Mouse (Mus musculus) heart, embryonic 14.5 days (tissue): ENCODE measurements around the gene Sh3pxd2a. TPM values are rescaled to one million over a fixed set of nuclear protein-coding genes. Genes with fewer than 3 reads are reported as not detected.

Source experiments
- ATAC-seq: fragments of 200-750 bp; cut with Nextera tagmentation; 2 replicates; pipeline ENCODE4 v1.8.0; 2017; ENCODE audit warnings: low read depth, moderate TSS enrichment; ENCODE audit not compliant: insufficient number of reproducible peaks, insufficient read depth, low FRiP score
- H3K27ac ChIP-seq, 2 experiments: fragments of 200-500 bp in 1 of 2; fragments of 300-500 bp in 1 of 2; sonication (generic) in 1 of 2; replicated peaks in 1 of 2; 2 replicates each; pipeline ENCODE4 v1.5.1; 2012 to 2014; ENCODE audit warnings: low read depth in 2 of 2, low read length in 2 of 2, control low read depth in 1 of 2, mild to moderate bottlenecking in 1 of 2, mixed read lengths in 1 of 2; ENCODE audit not compliant: control insufficient read depth in 1 of 2, insufficient read depth in 1 of 2
- H3K27me3 ChIP-seq: fragments of 300-500 bp; sonication (generic); 2 replicates; pipeline ENCODE4 v1.6.1; 2014; ENCODE audit warnings: mild to moderate bottlenecking, low read length, control low read depth; ENCODE audit not compliant: control insufficient read depth, insufficient read depth
- H3K36me3 ChIP-seq: fragments of 300-500 bp; sonication (generic); 2 replicates; pipeline ENCODE4 v1.6.1; 2014; ENCODE audit warnings: mild to moderate bottlenecking, control low read depth, low read length, mixed read lengths; ENCODE audit not compliant: control insufficient read depth, insufficient read depth
- H3K4me1 ChIP-seq, 2 experiments: fragments of 200-500 bp in 1 of 2; fragments of 300-500 bp in 1 of 2; sonication (generic) in 1 of 2; 2 replicates each; pipeline ENCODE4 v1.6.1; 2012 to 2014; ENCODE audit warnings: low read length in 2 of 2, control low read depth in 1 of 2, mixed read lengths in 1 of 2; ENCODE audit not compliant: control insufficient read depth in 2 of 2, insufficient read depth in 2 of 2
- H3K4me2 ChIP-seq: fragments of 300-500 bp; sonication (generic); 2 replicates; pipeline ENCODE4 v1.6.1; 2014; ENCODE audit warnings: mild to moderate bottlenecking, low read length
- H3K4me3 ChIP-seq, 2 experiments: fragments of 200-500 bp in 1 of 2; fragments of 300-500 bp in 1 of 2; sonication (generic) in 1 of 2; 2 replicates each; pipeline ENCODE4 v1.5.1; 2012 to 2014; ENCODE audit warnings: low read length in 2 of 2, mild to moderate bottlenecking in 2 of 2, control low read depth in 1 of 2, low read depth in 1 of 2, moderate library complexity in 1 of 2; ENCODE audit not compliant: control insufficient read depth in 1 of 2, insufficient read depth in 1 of 2
- H3K9ac ChIP-seq: fragments of 300-500 bp; sonication (generic); 2 replicates; pipeline ENCODE4 v1.6.1; 2014; ENCODE audit warnings: mild to moderate bottlenecking, low read length
- H3K9me3 ChIP-seq: fragments of 300-500 bp; sonication (generic); 2 replicates; pipeline ENCODE4 v1.6.1; 2016; ENCODE audit warnings: low read length, control low read depth; ENCODE audit not compliant: control insufficient read depth
- WGBS: fragments of 180-500 bp; shearing (Covaris S2); extraction: QIAGEN DNeasy Blood & Tissue Kit; methylation state at CpG from one replicate; pipeline ENCODE4 v1.1.7; 2014; 5-methylcytosine and 5-hydroxymethylcytosine counted together
- polyA plus RNA-seq: library from polyadenylated mRNA; unstranded; fragments of >200 nt; fragmentation: Nextera tagmentation; extraction: Ambion mirVana; gene quantifications from 2 replicates; pipeline ENCODE4 v1.2.1, GENCODE M21; 2014

The Sh3pxd2a gene
- polyA plus RNA-seq, 1 experiment from 2014 or later: 9.7 TPM

- no peak overlapping the region for H3K27ac ChIP-seq
- no peaks in the 10 kb centered on the region for H3K27me3 ChIP-seq
- 4% methylated on average over 38 of the region's 39 CpGs for WGBS
- peak overlapping the region; percentile 80 for H3K4me2 ChIP-seq
- ATAC-seq: no peak
- H3K36me3 ChIP-seq: 0 out of 2 replicates have a peak, but pooled peaks cover 5% of the 10 kb centered on the region
- H3K4me1 ChIP-seq: peaks cover 15 to 44% of the 10 kb centered on the region in 2 experiments
- H3K4me3 ChIP-seq: peak overlapping the region; percentile 37 to 40
- no peaks in the 10 kb centered on the region for H3K9me3 ChIP-seq
- peak overlapping the region; percentile 65 for H3K9ac ChIP-seq
These were observed 120.8 kb downstream of the Sh3pxd2a start for GRCm38 (mm10) chr19:47343422-47343821.

GRCm38 (mm10) chr19:47339165-47339564 is 125.0 kb downstream of the Sh3pxd2a start:
- H3K9ac ChIP-seq: peak overlapping the region; percentile 65
- whole genome bisulfite sequencing: 3% methylated on average over 17 of the region's 17 CpGs
- no peaks in the 10 kb centered on the region for H3K36me3 ChIP-seq
- ATAC-seq: no peak
- no peak overlapping the region for H3K27ac ChIP-seq
- H3K4me1 ChIP-seq: peaks cover 29 to 41% of the 10 kb centered on the region in 2 experiments
- peak overlapping the region; percentile 73 for H3K4me2 ChIP-seq
- no peaks in the 10 kb centered on the region for H3K9me3 ChIP-seq
- no peaks in the 10 kb centered on the region for H3K27me3 ChIP-seq
- peak overlapping the region; percentile 25 to 30 for H3K4me3 ChIP-seq

GRCm38 (mm10) chr19:47338396-47339164 is 125.6 kb downstream of the Sh3pxd2a start:
- Histone ChIP-seq H3K9ac (peak overlapping the region; percentile 65), H3K4me3 (peak overlapping the region; percentile 25 to 30), H3K27ac (no peak overlapping the region), H3K27me3 (no peaks in the 10 kb centered on the region), H3K9me3 (no peaks in the 10 kb centered on the region), H3K4me1 (peaks cover 29 to 42% of the 10 kb centered on the region in 2 experiments), H3K4me2 (peak overlapping the region; percentile 73), H3K36me3 (no peaks in the 10 kb centered on the region)
- WGBS: 36% methylated on average over 24 of the region's 24 CpGs
- no peak for ATAC-seq

GRCm38 (mm10) chr19:47337743-47338142 is 126.5 kb downstream of the Sh3pxd2a start:
- Histone ChIP-seq H3K4me2 (peak overlapping the region; percentile 73), H3K4me1 (peaks cover 23 to 39% of the 10 kb centered on the region in 2 experiments), H3K4me3 (no peak overlapping the region), H3K27ac (no peak overlapping the region), H3K27me3 (no peaks in the 10 kb centered on the region), H3K36me3 (no peaks in the 10 kb centered on the region), H3K9ac (peak overlapping the region; percentile 65; the same call in 1 of the 2 replicates), H3K9me3 (no peaks in the 10 kb centered on the region)
- ATAC-seq: no peak
- WGBS: 31% methylated on average over 12 of the region's 12 CpGs

GRCm38 (mm10) chr19:47337191-47337590 is 127.0 kb downstream of the Sh3pxd2a start:
- Histone ChIP-seq H3K27ac (no peak overlapping the region), H3K36me3 (no peaks in the 10 kb centered on the region), H3K4me1 (peaks cover 23 to 38% of the 10 kb centered on the region in 2 experiments), H3K9me3 (no peaks in the 10 kb centered on the region), H3K27me3 (no peaks in the 10 kb centered on the region), H3K4me2 (no peak overlapping the region), H3K4me3 (no peak overlapping the region), H3K9ac (no peak overlapping the region)
- no peak for ATAC-seq
- 81% methylated on average over 7 of the region's 7 CpGs for WGBS

- Histone ChIP-seq H3K36me3 (no peaks in the 10 kb centered on the region), H3K4me1 (peaks cover 32 to 48% of the 10 kb centered on the region in 2 experiments), H3K9me3 (no peaks in the 10 kb centered on the region), H3K27ac (no peak overlapping the region), H3K27me3 (no peaks in the 10 kb centered on the region), H3K4me2 (no peak overlapping the region), H3K9ac (peak overlapping the region; percentile 25; the same call in 1 of the 2 replicates), H3K4me3 (no peak overlapping the region)
- ATAC-seq: no peak
- 51% methylated on average over 6 of the region's 6 CpGs for WGBS
These were observed 128.9 kb downstream of the Sh3pxd2a start for GRCm38 (mm10) chr19:47335262-47335661.

GRCm38 (mm10) chr19:47334713-47335112 is 129.5 kb downstream of the Sh3pxd2a start:
- ATAC-seq: no peak
- WGBS: 55% methylated on average over 17 of the region's 17 CpGs
- Histone ChIP-seq H3K9me3 (no peaks in the 10 kb centered on the region), H3K4me3 (no peak overlapping the region), H3K4me2 (no peak overlapping the region), H3K9ac (no peak overlapping the region), H3K36me3 (no peaks in the 10 kb centered on the region), H3K27ac (no peak overlapping the region), H3K4me1 (peaks cover 32 to 50% of the 10 kb centered on the region in 2 experiments), H3K27me3 (no peaks in the 10 kb centered on the region)
